Mouse (Mus musculus) layer of hippocampus, postnatal 25 days (tissue): Measurements from ENCODE around the gene Resp18. TPM values are rescaled to one million over a fixed set of nuclear protein-coding genes. Genes with fewer than 3 reads are reported as not detected.

ENCODE experiments used
- DNase-seq, 2 experiments: peaks; one replicate each; pipeline ENCODE4 v3.0.0; 2022; ENCODE audit warnings: mixed read lengths in 2 of 2, low spot score in 1 of 2; ENCODE audit errors: extremely low spot score in 1 of 2
- total RNA-seq, 2 experiments: library from RNA; stranded (reverse); gene quantifications; 2 replicates each; pipeline ENCODE4 v1.2.3; 2021

The Resp18 gene
- total RNA-seq, 2 experiments from 2014 or later: 63.7 to 105 TPM

DNA sequence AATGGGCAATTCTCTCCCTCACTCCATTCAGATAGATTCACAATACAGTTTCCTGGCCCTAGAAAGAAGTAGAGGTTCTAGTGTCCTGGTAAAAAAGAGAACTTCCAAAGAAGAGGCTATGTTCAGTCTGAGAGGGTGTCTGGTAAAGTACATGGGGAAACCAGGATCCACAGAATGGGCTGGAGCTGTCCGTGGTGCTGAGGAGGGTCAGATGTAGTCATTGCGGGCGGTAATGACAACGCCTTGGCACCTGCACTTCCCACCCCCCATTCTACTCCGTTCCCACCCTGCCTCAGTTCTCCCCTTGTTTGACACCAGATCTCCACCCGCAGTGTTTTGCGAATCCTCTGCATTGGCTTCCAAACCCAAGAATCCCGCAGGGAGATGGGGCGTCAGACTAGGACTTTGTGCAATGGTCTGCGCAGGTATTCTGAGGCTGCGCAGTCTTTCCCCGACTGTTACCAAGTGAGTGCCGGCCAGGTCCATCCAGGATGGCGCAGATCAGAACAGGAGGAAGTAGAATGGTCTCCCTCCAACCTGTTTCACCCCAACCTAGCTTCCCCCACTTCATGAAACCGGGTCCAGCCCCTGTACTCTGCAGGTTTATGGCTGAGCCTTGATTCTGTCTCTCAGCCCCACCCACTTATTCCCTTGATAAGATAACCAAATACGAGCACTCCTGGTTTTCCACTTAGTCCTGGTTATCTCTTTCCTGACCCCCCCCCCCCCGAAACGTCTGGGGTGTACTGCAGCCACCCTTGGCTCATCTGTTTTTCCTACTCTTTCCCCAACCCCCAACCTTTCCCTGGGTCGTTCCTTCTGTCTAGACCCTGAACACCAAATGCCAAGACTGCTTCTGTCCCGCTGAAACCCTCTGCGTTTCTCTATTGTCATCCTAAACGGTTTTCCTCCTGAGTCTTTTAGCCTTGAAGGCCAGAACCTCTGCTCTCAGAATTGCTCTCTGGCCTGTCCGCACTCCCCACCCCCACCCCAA, 723 bp downstream of the Resp18 start:
- peak in 1 of 2 experiments; percentile 44 for DNase-seq

DNA sequence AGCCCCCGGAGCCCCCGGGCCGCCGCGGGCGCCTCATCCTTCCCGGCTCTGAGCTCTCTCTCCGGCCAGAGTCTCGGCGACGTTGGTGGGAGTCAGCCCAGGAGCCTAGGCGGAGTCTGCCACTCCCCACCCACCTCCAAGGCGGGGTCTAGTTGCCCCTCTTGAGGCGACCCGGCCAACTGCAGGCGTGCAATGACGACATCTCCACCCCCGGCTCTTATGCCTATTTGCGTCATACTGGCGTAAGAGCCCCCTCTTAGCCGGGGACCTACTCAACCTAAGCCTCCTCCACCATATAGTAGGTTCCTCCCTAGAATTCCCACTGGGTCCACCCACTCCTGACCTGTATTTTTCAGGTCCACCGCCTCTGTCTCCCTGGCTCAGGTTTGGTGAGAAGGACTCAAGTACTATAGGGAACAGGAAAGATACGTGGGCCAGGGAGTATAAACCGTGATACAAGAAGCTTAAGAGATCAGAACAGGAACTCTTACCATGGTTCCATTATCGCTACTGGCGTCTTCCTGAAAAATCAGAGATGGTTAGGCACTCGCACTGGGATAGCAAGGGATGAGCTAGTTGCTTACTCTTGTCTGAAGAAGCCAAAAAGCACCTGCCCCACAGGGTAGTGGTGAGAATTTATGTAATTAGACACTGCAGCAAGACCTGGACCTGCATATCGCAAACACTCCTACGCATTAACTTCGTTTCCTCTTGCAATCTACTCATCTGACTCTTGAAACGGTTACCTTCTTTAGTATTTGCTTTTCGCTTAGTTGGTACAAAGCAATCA, 13.9 kb downstream of the Resp18 start, which contains the start of gene Ptprn:
Gene Ptprn (minus strand): TSS at position 412 of the 790 bp plus-strand sequence.
- peak; percentile 53 to 63 for DNase-seq

DNA sequence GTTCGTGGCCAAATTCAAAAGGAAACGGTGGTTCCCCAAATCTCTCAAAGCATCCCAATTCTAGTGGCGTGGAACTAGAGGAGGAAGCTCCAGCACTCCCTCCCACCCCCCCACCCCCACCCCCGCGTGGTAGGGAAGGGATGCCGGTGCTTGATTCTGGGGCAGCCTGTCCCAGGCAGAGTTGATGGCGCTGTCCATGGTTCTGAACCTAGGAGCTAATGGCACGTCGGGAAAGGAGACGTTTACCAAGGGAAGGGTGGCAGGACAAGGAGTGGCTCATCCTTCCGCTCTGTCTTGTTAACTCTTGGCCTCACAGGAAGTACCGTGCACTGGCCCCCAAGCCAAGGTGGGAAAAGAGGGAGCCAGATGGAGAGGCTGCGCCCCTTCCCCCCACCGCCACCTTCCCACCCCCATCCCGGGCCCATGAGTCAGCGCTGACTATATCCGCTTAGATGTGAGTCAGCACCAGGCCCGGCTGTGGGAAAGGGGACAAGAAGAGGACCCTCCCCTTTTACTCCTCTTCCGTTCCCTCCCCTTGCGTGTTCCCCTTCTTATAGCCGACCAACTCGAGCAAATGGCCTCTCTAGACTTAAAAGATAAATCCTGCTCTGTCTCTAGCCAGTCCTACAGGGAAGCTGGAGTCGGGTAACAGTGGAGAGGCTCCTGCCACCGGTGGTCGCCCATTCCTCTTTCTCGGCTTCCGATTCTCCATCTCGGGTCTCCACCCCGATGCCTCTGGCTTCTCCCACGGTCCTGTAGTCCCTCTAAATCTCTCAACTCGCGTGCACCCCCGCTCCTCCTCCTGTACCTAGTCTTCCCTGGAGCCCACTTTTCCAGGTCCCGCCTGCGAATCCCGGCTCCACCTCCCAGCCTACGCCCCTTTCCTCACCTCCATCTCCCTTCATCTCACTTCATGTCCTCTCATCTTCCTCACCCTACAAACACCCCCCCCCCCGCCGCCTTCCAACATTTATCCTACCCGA, 15.0 kb downstream of the Resp18 start:
- DNase-seq: peak in 1 of 2 experiments; percentile 50

DNA sequence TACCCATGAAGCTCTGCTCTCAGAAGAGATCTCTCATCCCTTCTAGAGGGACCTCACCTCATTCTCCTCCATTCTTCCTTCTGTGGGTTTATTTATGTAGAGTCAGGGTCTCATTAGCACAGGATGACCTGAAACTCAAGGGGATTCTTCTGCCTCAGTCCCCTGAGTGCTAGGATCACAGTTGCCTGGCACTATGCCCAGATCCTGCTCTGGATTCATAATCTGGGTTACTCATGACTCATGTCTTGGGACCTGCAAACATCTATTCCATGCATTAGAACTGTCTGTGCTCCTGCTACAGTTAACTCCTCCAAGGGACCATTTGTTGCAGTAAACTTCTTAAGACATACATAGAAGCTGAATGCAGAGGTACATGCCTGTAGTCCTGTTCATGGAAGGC, 16.9 kb downstream of the Resp18 start:
- DNase-seq: no peak

DNA sequence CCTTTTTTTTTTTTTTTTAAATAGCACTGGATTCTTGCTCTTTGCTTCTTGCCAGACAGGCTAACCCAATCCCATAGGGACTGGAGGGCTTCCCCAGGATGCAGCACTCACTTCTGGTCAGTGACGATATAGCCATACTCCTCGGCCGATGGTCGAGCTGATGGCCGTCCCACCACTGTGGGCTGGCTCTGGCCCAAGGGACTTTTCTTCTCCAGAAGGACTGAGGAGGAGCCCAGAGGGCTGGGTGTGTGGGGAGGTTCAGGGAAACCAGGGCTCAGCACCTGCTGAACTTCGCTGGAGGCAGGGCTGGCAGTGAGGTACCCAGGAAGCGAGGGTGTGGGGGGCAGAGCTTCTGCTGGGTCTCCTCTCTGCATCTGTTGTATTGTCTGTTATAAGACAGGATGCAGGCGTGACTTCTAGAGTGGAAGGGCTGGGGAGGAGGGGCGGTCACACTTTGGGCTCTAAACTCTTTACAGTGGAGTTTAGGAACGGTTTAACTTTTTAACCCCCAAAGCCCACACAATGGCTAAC, 22.6 kb downstream of the Resp18 start:
- DNase-seq: no peak

DNA sequence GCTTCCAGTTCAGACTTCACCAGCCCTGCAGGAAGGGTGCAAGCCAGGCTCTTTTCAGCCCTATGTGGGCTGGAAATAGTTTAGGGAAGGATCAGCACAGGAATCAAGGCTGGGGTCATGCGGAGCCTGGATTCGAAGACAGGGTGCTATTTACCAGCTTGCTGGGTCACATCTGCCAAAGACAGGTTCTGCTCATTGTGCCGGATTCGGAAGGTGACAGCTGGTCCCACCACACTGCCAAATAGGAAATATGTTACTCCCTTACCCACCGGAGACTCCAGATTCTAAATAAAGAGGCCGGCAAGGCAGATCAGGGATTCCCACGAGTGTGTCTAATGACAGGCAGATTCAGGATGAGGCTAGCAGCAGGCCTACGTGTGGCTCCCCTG, 23.6 kb downstream of the Resp18 start:
- DNase-seq: no peak

DNA sequence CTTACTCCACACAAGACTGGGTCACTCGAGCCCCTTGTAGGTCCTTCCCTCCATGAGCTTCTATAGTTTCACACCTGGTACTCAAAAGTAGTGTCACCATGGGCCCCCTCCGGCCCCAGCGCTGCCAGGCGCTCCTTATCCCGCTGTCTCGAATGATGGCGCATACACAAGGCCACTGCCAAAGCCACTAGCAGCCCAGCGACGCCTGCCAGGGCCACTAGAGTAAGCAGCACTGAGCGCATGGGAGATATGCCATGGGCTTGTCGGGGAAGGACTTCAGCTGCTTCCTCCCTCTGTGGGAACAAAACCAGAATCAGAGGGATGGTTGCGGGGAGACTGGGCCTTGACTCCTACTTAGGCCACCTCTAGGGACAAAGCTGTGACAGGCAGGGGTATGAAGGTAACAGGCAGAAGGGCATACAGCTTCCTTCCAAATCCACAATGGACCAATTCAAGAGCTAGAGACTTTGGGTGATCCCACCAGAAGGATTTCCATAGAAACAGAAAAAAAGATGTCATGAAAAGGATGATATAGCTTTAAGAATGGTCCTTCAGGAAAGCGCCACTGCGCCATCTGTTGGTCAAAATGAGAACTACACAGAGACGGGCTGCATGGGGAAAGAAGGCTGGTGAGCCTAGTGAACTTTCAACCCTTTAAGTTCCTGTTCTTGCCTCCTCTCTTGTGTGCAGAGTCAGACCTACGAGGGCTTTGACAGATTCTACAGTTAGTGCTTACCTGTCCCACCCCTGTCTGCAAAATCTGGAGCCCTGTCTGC, 24.2 kb downstream of the Resp18 start:
- DNase-seq: peak; percentile 87 to 98

DNA sequence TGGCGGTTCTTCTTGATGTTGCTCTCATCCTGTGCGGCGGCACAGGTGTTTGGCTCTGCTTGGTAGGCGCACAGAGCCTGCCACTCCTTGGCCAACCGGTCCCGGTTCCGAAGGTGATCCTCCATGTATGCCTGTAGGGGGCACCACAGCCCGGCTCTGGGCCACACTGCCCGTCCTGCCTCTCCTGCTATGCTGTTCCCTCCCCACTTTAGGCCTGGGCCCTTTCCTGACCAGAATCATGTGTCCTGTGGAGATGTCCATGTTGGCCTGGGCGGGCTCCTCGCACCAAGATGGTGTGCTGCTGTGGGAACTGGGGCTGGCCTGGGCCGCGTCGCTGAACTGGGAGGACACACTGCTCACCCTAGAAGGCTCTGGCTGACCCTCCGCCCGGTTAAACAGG, 25.2 kb downstream of the Resp18 start:
- DNase-seq: no peak

DNA sequence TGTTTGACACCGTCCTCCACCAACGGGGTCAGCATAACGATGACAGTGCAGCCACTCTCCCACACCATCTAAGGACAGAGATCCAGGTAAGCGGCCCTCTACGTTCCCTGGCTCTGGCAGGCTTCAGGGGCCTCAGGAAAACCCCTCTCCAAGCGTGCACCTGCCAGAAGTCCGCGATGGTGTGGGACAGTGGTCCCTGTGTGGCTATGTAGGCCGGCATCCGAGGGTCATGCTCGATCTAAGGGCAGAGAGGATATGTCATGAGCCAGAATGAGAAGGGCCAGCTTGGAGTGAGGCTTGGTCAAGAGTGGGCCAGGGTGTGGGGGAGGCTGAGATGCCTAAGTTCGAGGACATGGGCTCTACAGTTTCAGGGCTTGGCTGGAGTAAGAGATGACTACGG, 25.9 kb downstream of the Resp18 start:
- no peak for DNase-seq

DNA sequence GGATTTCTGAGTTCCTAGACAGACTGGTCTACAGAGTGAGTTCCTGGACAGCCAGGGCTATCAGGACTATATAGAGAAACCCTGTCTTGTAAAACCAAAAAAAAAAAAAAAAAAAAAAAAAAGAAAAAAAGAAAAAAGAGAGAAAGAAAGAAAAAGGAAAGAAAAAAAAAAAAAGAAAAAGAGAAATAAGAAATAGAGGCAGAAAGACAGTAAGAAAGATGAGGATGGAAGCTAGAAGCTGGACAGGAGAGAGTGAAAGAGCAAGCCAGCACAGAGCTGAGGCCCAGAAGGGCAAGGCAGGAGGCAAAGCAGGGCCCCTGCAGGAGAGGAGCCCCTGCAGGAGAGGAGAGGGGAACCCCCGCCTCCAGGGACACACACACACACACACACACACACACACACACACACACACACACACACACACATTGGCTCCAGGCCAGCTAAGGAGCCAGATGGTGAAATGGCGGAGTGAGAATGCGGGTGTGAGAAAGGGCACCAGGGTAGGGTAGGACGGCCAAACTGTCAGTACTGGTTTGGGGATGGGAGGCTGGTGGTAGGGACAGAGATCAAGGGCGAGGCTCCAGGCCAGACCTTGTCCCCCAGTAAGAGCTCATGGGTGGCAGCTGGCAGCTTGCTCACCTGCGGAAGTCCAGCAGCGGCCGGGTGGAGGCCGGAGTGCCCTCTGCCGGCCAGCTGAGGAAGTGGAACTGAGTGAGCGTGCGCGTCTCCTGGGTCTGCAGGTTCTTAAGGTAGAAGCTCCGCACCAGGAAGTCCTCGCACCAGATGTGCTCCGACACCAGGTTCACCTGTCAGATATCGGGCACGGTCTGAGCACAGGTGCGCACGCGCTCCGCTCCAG, 26.9 kb downstream of the Resp18 start:
- DNase-seq: peak in 1 of 2 experiments; percentile 68

DNA sequence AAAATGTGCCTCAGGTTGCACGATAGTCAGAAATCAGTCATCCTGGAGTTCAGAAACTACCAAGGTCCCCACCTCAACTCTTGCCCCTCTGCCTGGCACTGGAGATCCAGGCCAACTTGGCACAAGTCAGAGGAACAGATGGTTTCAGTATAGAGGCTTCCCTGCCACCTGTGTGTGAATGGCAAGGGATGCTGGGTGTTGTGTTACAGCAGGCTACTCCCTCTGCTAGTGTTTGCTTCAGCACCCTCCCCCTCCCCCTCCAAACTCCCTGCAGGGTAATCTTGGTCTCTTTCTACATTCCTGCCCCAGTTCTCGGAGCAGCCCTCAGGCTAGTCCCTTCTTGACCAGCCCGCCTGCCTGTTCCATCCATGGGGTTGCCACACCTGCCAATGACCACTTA, 27.7 kb downstream of the Resp18 start:
- DNase-seq: no peak

DNA sequence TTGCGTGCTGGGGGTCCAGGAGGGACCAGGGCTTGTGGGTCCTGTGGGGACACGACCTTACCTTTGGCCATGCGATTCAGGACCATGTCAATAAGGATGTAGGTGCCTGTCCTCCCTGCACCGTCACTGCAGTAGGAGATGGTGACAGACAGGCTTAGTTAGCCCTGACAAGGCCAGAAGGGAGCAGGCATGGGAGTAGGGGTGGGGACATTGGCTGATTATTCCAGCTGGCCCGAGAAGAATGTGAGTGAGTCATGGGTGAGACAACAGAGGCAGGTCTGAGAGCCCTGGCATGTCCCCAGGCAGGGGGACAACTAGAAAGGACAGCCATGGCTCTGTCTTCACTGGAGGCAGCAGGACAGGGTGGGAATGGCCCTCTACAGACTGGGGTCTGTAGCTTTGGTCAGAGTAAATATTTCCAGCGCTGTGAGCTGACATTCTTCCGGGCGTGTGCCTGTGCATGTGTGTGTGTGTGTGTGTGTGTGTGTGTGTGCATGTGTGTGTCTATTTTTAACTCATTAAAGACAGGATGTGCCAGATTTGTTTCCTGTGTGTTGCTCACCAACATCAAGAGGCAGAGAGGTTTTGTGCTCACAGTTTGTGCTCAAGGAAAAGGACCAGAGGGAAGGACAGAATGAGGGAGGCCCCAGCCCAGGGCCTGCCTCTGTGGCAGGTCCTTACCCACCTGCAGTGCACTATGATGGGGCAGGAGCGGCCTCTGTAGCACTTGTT, 30.0 kb downstream of the Resp18 start:
- no peak for DNase-seq

DNA sequence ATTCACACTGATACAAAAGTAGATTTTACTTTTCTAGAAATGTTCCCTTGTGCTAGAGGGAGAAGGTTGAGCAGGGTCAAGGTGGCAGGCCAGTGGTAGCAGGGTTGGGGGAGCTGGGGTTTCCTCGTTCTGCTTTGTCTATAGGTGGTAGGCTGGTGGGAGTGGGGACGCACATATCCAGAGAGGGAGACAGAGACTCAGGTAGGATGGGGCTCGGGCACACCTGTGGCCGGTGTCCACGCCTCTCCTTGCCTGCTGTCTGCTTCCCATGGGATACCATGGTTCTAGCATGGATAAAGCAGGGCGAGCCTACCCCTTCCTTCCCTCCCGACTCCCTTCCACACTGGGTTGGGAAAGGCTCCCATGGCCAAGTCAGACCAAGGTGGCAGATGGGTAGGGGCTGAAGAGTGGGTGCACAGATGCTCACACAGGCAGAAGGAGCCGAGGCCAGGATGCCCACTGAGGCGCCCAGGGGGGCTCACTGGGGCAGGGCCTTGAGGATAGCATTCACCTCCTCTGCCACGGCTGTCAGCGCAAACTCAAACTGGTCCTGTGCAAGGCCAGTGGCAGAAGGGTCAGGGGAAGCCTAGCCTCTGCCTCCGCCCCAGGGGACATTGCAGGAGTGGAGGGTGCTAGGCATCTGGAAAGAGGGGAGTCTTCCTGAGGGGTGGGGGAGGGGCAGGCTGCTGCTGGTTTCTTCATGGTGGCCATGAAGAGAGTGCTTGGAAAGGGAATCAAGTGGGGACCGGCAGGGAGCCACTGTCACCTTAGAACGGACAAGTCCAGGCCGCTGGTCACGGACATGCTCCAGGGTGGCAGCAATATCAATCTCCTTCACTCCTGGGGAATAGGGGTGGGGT, 30.9 kb downstream of the Resp18 start:
- DNase-seq: no peak

DNA sequence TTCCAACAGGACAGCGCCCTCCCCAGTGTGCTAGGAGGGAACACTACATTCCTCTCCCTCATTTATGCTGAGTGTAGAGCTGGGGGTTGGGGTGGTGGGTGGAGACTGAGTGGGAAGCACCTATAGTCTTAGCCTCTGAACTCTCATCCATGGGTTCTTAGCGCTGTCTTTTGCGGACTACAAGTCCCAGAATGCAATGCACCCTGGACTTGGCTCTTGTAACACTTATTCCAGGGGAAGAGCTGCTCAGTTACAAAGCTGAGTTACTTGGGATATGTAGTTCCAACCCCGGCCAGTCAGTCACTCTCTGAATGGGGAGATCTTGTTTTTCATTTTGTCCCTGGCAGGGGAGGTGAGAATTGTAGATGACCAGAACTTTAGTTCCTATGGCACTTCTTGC, 33.4 kb downstream of the Resp18 start:
- no peak for DNase-seq

DNA sequence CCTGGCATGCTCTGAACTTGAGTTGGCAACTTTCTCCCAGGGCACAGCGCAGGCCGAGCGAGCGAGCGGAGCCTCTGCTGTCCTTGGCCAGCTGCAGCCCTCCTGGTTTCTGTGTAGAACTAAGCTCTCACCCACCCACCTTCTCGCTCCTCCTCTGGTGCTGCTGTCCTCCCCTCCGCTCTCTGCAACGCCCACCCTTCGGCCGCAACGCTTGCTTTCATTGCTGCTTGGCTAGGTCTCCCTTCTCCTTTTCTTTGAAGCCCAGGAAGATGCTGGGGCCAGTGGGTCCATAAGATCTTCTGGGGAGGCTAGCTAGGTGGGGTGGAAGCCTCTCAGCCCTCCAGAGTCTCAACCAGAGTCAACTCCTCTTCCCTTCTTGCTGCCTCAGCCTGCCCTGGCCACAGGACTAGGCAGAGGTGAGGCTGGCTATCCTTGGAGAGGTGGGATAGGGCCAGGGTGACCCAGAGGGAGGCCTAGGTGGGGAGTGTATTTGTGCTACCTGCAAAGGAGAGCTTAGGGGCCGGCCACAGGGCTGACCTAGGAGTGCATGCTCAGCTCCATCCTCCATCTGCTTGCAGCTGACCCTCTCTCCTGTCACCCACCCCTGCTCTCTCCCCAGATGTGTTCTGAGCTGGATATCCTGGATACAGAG, 33.9 kb downstream of the Resp18 start:
- no peak for DNase-seq

DNA sequence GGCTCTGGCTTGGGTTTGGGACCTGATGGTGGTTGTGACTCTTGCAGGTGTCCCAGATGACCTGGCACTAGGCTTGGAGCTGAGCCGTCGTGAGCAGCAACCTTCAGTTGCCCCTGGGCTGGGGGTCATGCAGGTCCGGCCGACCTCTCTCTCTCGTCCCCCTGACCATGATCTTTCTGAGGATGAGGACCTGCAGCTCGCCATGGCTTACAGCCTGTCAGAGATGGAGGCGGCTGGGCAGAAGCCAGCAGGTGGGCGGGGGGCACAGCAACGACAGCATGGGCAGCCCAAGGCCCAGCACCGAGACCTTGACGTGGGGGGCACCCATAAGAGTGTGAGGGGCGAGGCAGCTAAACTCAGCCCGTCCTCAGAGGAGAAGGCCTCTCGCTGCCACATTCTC, 34.8 kb downstream of the Resp18 start:
- DNase-seq: no peak
